Mouse (Mus musculus) forebrain, embryonic 14.5 days (tissue): Measurements from ENCODE around the gene Src. TPM values are rescaled to one million over a fixed set of nuclear protein-coding genes. Genes with fewer than 3 reads are reported as not detected.
A peak's percentile ranks its signal among the peaks of the same experiment; 100 is the strongest.

Source experiments
- ATAC-seq: fragments of 200-750 bp; cut with Nextera tagmentation; 2 replicates; pipeline ENCODE4 v1.8.0; 2017; ENCODE audit warnings: mild to moderate bottlenecking, moderate library complexity
- DNase-seq: peaks from one replicate; pipeline ENCODE4 v3.0.0-alpha.2; 2015; ENCODE audit warnings: low spot score
- H3K27ac ChIP-seq: fragments of 300-500 bp; sonication (generic); 2 replicates; pipeline ENCODE4 v1.5.1; 2014; ENCODE audit warnings: low read depth, mild to moderate bottlenecking, control low read depth, low read length, moderate library complexity
- H3K27me3 ChIP-seq: fragments of 300-500 bp; sonication (generic); replicated peaks from 2 replicates; pipeline ENCODE4 v1.6.1; 2014; ENCODE audit warnings: low read length, control low read depth, mixed read lengths; ENCODE audit not compliant: control insufficient read depth, insufficient read depth
- H3K36me3 ChIP-seq: fragments of 300-500 bp; sonication (generic); 2 replicates; pipeline ENCODE4 v1.6.1; 2014; ENCODE audit warnings: low read length, control low read depth; ENCODE audit not compliant: control insufficient read depth, insufficient read depth
- H3K4me1 ChIP-seq: fragments of 300-500 bp; sonication (generic); 2 replicates; pipeline ENCODE4 v1.6.1; 2014; ENCODE audit warnings: antibody characterized with exemption, low read length, control low read depth; ENCODE audit not compliant: control insufficient read depth, insufficient read depth
- H3K4me2 ChIP-seq: fragments of 300-500 bp; sonication (generic); 2 replicates; pipeline ENCODE4 v1.6.1; 2014; ENCODE audit warnings: mild to moderate bottlenecking, control low read depth, low read length
- H3K4me3 ChIP-seq: fragments of 300-500 bp; sonication (generic); 2 replicates; pipeline ENCODE4 v1.5.1; 2014; ENCODE audit warnings: low read depth, low read length, control low read depth
- H3K9ac ChIP-seq: fragments of 300-500 bp; sonication (generic); 2 replicates; pipeline ENCODE4 v1.6.1; 2014; ENCODE audit warnings: mild to moderate bottlenecking, low read length, control low read depth, moderate library complexity
- H3K9me3 ChIP-seq: fragments of 300-500 bp; sonication (generic); replicated peaks from 2 replicates; pipeline ENCODE4 v1.6.1; 2016; ENCODE audit warnings: low read length, control low read depth, mixed read lengths; ENCODE audit not compliant: control insufficient read depth
- WGBS: fragments of 180-500 bp; shearing (Covaris S2); extraction: QIAGEN DNeasy Blood & Tissue Kit; methylation state at CpG from one replicate; pipeline ENCODE4 v1.1.7; 2014; 5-methylcytosine and 5-hydroxymethylcytosine counted together
- polyA plus RNA-seq: library from polyadenylated mRNA; unstranded; fragments of >200 nt; fragmentation: Nextera tagmentation; extraction: Ambion mirVana; gene quantifications from 2 replicates; pipeline ENCODE4 v1.2.1, GENCODE M21; 2014

Gene Src
- polyA plus RNA-seq, 1 experiment from 2014 or later: 30.1 TPM

- Histone ChIP-seq H3K4me2 (0 out of 2 replicates have a peak overlapping the region, but pooled peaks have one; percentile 10), H3K4me3 (no peak overlapping the region)
Measured at GRCm38 (mm10) chr2:157427164-157427563, 8.9 kb downstream of the Src start.

DNA sequence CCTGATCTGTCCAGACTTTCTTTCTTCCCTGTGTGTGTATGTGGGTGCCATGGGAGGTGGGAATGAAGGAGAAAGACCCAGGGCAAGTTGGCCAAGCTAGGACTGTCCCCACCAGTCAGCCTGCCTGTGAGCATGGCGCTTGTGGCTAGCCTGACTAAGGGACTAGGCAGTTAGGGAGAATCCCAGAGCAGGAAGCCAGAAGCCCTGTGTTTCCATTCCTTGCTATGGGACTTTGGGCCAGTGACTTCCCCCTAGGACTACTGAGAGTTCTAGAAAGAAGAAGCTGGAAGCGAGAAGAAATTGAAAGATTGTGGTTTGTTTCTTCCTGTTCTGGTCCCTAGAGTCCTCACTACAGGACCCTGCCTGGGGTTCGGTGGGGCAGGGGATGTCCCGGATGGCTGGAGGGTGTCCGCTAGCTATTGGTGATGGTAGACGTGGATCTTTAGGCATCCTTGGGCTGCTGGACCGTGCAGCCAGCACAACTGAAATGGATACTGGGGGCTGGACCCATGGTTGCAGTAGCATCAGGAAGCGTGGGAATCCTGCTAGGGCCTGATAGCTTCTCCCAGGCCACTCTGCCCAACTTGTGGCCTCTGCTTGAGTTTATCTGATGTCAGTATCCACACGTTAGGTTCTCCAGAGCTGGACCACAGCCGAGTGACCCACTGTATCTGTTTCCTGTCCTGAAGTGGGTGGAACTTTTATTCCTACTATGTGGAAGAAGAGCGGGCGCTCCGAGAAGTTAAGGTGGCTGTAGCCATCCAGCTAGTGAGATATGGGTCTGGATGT, 10.3 kb downstream of the Src start:
- Histone ChIP-seq H3K4me1 (peaks cover 46% of the 10 kb centered on the region), H3K9me3 (no peaks in the 10 kb centered on the region), H3K27me3 (no peaks in the 10 kb centered on the region), H3K4me2 (no peak overlapping the region), H3K9ac (no peak overlapping the region), H3K27ac (no peak overlapping the region), H3K36me3 (peaks cover 25% of the 10 kb centered on the region; the same call in 1 of the 2 replicates), H3K4me3 (no peak overlapping the region)
- ATAC-seq: no peak
- WGBS: 93% methylated on average over 13 of the region's 13 CpGs
- DNase-seq: no peak

More at GRCm38 (mm10) chr2:157427164-157427563, 8.9 kb downstream of the Src start:
- 81% methylated on average over 5 of the region's 5 CpGs for WGBS
- H3K27me3 ChIP-seq: no peaks in the 10 kb centered on the region
- no peaks in the 10 kb centered on the region for H3K9me3 ChIP-seq
- no peak for DNase-seq
- ATAC-seq: no peak
- peaks cover 39% of the 10 kb centered on the region for H3K4me1 ChIP-seq
- 0 out of 2 replicates have a peak overlapping the region, but pooled peaks have one; percentile 29 for H3K27ac ChIP-seq
- H3K36me3 ChIP-seq: peaks cover 21% of the 10 kb centered on the region; the same call in 1 of the 2 replicates
- peak overlapping the region; percentile 6; the same call in 1 of the 2 replicates for H3K9ac ChIP-seq

DNA sequence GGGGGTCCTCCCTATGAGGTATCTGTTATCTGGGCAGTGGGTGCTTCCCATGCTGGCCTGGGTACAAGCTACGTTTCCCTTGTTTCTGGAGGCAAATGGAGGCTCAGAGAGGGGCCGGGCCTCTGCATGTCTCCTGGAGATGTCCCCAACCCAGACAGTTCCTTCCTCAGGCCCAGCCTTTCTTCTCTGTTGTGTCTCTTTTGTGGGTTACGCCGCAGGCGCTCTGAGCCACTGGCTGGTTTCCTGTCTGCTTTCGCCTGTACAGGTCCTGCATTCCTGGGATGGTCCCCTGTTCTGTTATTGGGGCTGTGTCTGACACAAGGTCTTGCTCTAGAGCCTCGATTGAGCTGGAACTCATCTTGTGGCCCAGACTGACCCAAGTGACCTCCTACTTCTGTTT, 11.5 kb downstream of the Src start:
- Histone ChIP-seq H3K27ac (no peak overlapping the region), H3K4me2 (no peak overlapping the region), H3K9ac (no peak overlapping the region), H3K4me3 (no peak overlapping the region), H3K9me3 (no peaks in the 10 kb centered on the region), H3K4me1 (peaks cover 55% of the 10 kb centered on the region), H3K27me3 (no peaks in the 10 kb centered on the region), H3K36me3 (peaks cover 30% of the 10 kb centered on the region)
- no peak for DNase-seq
- WGBS: 88% methylated on average over 7 of the region's 7 CpGs
- ATAC-seq: no peak

- Histone ChIP-seq H3K9ac (no peak overlapping the region; the same call in 1 of the 2 replicates), H3K27ac (no peak overlapping the region; the same call in 1 of the 2 replicates)
- no peak for ATAC-seq
Measured at GRCm38 (mm10) chr2:157430667-157431429, 12.6 kb downstream of the Src start.

GRCm38 (mm10) chr2:157431912-157432311, 13.7 kb downstream of the Src start:
- ATAC-seq: no peak
- Histone ChIP-seq H3K36me3 (peaks cover 34% of the 10 kb centered on the region), H3K4me2 (no peak overlapping the region), H3K9ac (peak overlapping the region; percentile 51), H3K4me3 (no peak overlapping the region), H3K27me3 (no peaks in the 10 kb centered on the region), H3K4me1 (peaks cover 47% of the 10 kb centered on the region), H3K27ac (peak overlapping the region; percentile 77), H3K9me3 (no peaks in the 10 kb centered on the region)
- DNase-seq: no peak
- 78% methylated on average over 5 of the region's 5 CpGs for WGBS

More at GRCm38 (mm10) chr2:157430667-157431429, 12.6 kb downstream of the Src start:
- H3K4me1 ChIP-seq: peaks cover 50% of the 10 kb centered on the region
- H3K27me3 ChIP-seq: no peaks in the 10 kb centered on the region
- H3K36me3 ChIP-seq: peaks cover 30% of the 10 kb centered on the region
- WGBS: 82% methylated on average over 4 of the region's 4 CpGs
- DNase-seq: no peak
- no peaks in the 10 kb centered on the region for H3K9me3 ChIP-seq
- no peak overlapping the region for H3K4me2 ChIP-seq
- H3K4me3 ChIP-seq: no peak overlapping the region

DNA sequence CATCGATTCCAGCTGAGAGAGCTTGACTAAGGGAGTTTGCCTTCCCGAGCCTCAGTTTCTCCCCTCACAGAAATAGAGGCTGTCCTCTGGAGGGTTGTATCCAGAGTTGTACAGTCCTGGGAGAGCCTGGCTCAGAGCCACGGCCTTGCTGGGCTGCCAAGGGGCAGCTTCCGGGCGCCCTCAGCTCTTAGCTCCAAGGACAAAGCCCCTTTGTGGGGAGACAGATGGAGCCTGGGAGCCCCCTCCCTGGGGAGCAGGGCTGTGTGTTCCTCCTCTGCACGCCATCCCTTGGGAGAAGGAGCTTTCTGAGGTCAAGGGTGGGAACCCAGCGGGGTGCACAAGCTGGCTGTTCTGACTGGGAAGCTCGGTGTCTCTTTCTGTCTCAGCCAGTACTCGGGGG, 14.2 kb downstream of the Src start:
- Histone ChIP-seq H3K4me3 (no peak overlapping the region), H3K9me3 (no peaks in the 10 kb centered on the region), H3K27me3 (no peaks in the 10 kb centered on the region), H3K4me2 (0 out of 2 replicates have a peak overlapping the region, but pooled peaks have one; percentile 16), H3K9ac (peak overlapping the region; percentile 51; the same call in 1 of the 2 replicates), H3K4me1 (peaks cover 45% of the 10 kb centered on the region), H3K36me3 (peaks cover 38% of the 10 kb centered on the region), H3K27ac (peak overlapping the region; percentile 77)
- ATAC-seq (peak; percentile 74), DNase-seq (peak; percentile 78)
- WGBS: 35% methylated on average over 9 of the region's 9 CpGs

DNA sequence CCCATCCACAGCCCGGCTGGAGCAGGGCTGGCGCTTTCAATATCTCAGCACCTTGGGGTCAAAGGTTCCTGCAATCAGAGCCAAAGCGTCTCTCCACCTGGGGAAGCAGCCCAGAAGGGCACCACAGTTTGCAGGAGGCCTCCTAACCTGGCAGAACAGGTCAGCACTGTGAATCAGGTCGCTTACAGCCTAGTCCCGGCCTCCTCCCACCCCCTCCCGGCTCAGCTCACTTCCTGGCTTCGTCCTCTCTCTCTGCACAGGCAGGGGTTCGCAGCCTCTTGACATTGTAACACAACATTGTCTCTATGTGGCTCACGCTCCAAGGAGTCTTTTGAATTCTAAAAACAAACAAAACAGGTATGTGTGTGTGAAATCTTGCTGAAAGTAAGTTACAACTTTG, 15.8 kb downstream of the Src start:
- H3K36me3 ChIP-seq: peaks cover 36% of the 10 kb centered on the region
- H3K4me3 ChIP-seq: no peak overlapping the region
- peak overlapping the region; percentile 77 for H3K27ac ChIP-seq
- no peak overlapping the region for H3K4me2 ChIP-seq
- WGBS: 33% methylated on average over 9 of the region's 9 CpGs
- ATAC-seq: no peak
- H3K27me3 ChIP-seq: no peaks in the 10 kb centered on the region
- H3K4me1 ChIP-seq: peaks cover 45% of the 10 kb centered on the region
- H3K9ac ChIP-seq: no peak overlapping the region
- no peak for DNase-seq
- H3K9me3 ChIP-seq: no peaks in the 10 kb centered on the region

GRCm38 (mm10) chr2:157434497-157434896, 16.3 kb downstream of the Src start:
- H3K9me3 ChIP-seq: no peaks in the 10 kb centered on the region
- DNase-seq (peak; percentile 74), ATAC-seq (peak; percentile 38; the same call in 1 of the 2 replicates)
- no peak overlapping the region for H3K4me2 ChIP-seq
- H3K9ac ChIP-seq: 0 out of 2 replicates have a peak overlapping the region, but pooled peaks have one; percentile 35
- H3K27me3 ChIP-seq: no peaks in the 10 kb centered on the region
- peaks cover 45% of the 10 kb centered on the region for H3K4me1 ChIP-seq
- WGBS: 12% methylated on average over 6 of the region's 6 CpGs
- H3K4me3 ChIP-seq: no peak overlapping the region
- H3K27ac ChIP-seq: peak overlapping the region; percentile 77
- H3K36me3 ChIP-seq: peaks cover 33% of the 10 kb centered on the region
